Mouse (Mus musculus): Measurements from ENCODE around the gene H2-Ke6. TPM values are rescaled to one million over a fixed set of nuclear protein-coding genes. Genes with fewer than 3 reads are reported as not detected.

The H2-Ke6 gene
- polyA plus RNA-seq, 1 experiment from 2014 or later, result 41.7 TPM

DNA sequence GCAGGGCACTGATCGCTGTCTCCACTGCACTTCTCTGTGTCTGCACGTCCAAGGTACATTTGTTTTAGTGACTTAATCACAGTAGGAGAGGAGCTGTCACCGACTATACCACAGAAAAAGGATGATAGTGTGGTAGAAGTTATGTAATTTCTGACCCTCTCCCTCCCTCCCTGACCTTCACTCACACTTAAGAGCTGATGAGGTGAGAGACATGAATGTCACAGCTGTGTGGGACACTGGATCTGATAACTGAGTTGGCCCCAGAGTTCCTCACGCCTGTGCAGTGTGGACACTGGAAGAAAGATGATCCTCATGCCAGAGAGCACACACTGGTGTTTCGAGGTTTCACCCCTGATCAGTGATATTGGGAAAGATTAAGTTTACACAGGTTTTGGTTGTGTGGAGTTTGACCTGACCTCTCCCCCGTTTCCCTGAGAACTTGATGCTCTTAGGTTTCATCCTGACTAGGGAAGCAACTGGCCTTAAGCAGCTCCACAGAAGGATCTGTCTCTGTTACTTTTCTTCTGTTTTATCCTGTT lies 48.3 kb downstream of the H2-Ke6 start:
- Histone ChIP-seq H3K36me3 (ENCODE audit: control insufficient read depth, insufficient read depth, low read length) (no peaks in the 10 kb centered on the region), H3K9ac (replicated peaks; ENCODE audit: low read depth, low read length) (no peak overlapping the region), H3K27ac (ENCODE audit: low read length) (no peak overlapping the region), H3K4me2 (replicated peaks; ENCODE audit: low read depth, low read length) (no peak overlapping the region), H3K4me1 (ENCODE audit: control insufficient read depth, insufficient read depth, low read length) (peaks cover 4% of the 10 kb centered on the region; the same call in 1 of the 2 replicates), H3K4me3 (ENCODE audit: low read depth, low read length) (no peak overlapping the region), H3K27me3 (ENCODE audit: control insufficient read depth, insufficient read depth, low read length) (peaks cover 17% of the 10 kb centered on the region), H3K9me3 (ENCODE audit: control insufficient read depth, low read depth, low read length) (no peaks in the 10 kb centered on the region)
- WGBS, result 66% methylated on average over 6 of the region's 6 CpGs
- no peak for ATAC-seq (ENCODE audit: insufficient number of reproducible peaks, insufficient read depth, low FRiP score, low read depth)

DNA sequence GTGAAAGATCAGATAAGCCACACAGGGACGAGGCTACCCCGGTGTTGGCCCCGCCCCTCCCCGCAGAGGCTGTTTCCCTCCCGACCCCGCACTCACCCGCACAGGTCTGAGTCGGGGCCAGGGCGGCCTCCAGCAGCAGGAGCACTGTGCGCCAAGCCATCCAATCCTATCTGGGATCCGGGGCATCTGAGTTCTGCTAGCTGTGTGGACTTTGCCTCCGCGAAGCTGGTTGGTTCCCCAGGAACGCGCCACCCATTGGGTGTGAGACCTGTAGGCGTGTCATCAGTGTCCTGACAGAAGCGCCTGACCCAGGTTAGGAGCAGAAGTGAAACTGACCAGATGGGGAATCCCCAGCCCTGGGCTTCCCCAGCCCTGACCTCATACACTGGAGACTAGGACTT lies 49.2 kb downstream of the H2-Ke6 start:
- H3K27ac ChIP-seq (ENCODE audit: low read length), result no peak overlapping the region
- peak overlapping the region; percentile 29 for H3K4me3 ChIP-seq (ENCODE audit: low read depth, low read length)
- ATAC-seq (ENCODE audit: insufficient number of reproducible peaks, insufficient read depth, low FRiP score, low read depth), result peak; percentile 75
- no peaks in the 10 kb centered on the region for H3K36me3 ChIP-seq (ENCODE audit: control insufficient read depth, insufficient read depth, low read length)
- 0 out of 2 replicates have a peak overlapping the region, but pooled peaks have one; percentile 25 for H3K9ac ChIP-seq (replicated peaks; ENCODE audit: low read depth, low read length)
- H3K4me2 ChIP-seq (replicated peaks; ENCODE audit: low read depth, low read length), result peak overlapping the region; percentile 59
- WGBS, result under 1% methylated on average over 16 of the region's 17 CpGs
- H3K27me3 ChIP-seq (ENCODE audit: control insufficient read depth, insufficient read depth, low read length), result peaks cover 17% of the 10 kb centered on the region
- no peaks in the 10 kb centered on the region for H3K9me3 ChIP-seq (ENCODE audit: control insufficient read depth, low read depth, low read length)
- peaks cover 4% of the 10 kb centered on the region; the same call in 1 of the 2 replicates for H3K4me1 ChIP-seq (ENCODE audit: control insufficient read depth, insufficient read depth, low read length)

DNA sequence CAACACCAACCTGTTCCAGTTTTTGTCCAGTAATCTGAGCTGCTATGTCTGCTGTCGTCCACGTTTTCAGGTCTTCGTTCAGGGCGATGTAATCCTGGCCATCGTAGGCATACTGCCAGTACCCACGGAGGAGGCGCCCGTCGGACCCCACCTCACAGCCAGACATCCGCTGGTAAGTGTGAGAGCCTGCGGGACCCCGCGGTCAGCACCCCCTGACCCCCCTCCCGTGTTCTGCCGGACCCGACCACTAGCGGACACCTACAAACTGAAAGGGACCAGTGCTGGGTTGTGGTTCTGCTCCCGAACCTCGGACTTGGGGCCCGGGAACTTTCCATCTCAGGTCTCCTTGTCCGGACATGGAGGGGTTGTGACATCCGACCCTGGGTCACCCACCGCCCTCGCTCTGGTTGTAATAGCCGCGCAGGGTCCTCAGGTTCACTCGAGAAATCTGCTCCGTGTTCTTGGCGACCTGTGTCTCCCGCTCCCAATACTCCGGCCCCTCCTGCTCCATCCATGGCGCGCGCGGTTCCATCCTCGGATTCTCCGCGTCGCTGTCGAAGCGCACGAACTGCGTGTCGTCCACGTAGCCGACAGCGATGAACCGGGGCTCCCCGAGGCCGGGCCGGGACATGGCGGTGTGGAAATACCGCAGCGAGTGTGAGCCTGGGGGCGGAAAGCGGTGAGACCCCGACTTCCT lies 49.9 kb downstream of the H2-Ke6 start:
- Histone ChIP-seq H3K36me3 (ENCODE audit: control insufficient read depth, insufficient read depth, low read length) (no peaks in the 10 kb centered on the region), H3K4me3 (ENCODE audit: low read depth, low read length) (peak overlapping the region; percentile 29), H3K9ac (replicated peaks; ENCODE audit: low read depth, low read length) (0 out of 2 replicates have a peak overlapping the region, but pooled peaks have one; percentile 25), H3K4me2 (replicated peaks; ENCODE audit: low read depth, low read length) (peak overlapping the region; percentile 59), H3K4me1 (ENCODE audit: control insufficient read depth, insufficient read depth, low read length) (peaks cover 4% of the 10 kb centered on the region; the same call in 1 of the 2 replicates), H3K27me3 (ENCODE audit: control insufficient read depth, insufficient read depth, low read length) (peaks cover 17% of the 10 kb centered on the region), H3K9me3 (ENCODE audit: control insufficient read depth, low read depth, low read length) (no peaks in the 10 kb centered on the region), H3K27ac (ENCODE audit: low read length) (no peak overlapping the region)
- 2% methylated on average over 57 of the region's 57 CpGs for WGBS
- ATAC-seq (ENCODE audit: insufficient number of reproducible peaks, insufficient read depth, low FRiP score, low read depth), result no peak

MicroRNA genes within 50 kb of the gene (microRNA counts, 519-probe panel; counts per million panel counts)
- not detected for microRNA mmu-miR-219

Small RNAs within 50 kb of the gene (microRNA-seq; reads per million reads assigned to microRNA genes)
- gene Mir219a-1, result not detected
- not detected for gene Mir219c

Other genes with a start within 250 kb of the H2-Ke6 start
- gene Angptl4, start 246.2 kb downstream of the H2-Ke6 start, polyA plus RNA-seq (2014; fragmentation: Nextera tagmentation; extraction: Ambion mirVana), result 22.5 and 25.1 TPM in 2 replicates
- 32.5 and 33.5 TPM in 2 replicates for gene Kank3, start 217.5 kb downstream of the H2-Ke6 start, polyA plus RNA-seq (2014; fragmentation: Nextera tagmentation; extraction: Ambion mirVana)
- 1,306 and 1,470 TPM in 2 replicates for gene Rps28, start 203.5 kb downstream of the H2-Ke6 start, polyA plus RNA-seq (2014; fragmentation: Nextera tagmentation; extraction: Ambion mirVana)
- gene Ndufa7, start 203.5 kb downstream of the H2-Ke6 start, polyA plus RNA-seq (2014; fragmentation: Nextera tagmentation; extraction: Ambion mirVana), result 471 and 592 TPM in 2 replicates
- gene Cd320, start 185.0 kb downstream of the H2-Ke6 start, polyA plus RNA-seq (2014; fragmentation: Nextera tagmentation; extraction: Ambion mirVana), result 75.6 and 79.6 TPM in 2 replicates
- gene Gm7029, start 154.2 kb downstream of the H2-Ke6 start, polyA plus RNA-seq (2014; fragmentation: Nextera tagmentation; extraction: Ambion mirVana), result not detected in 2 replicates
- 6.8 TPM in 2 replicates for gene Kifc1, start 137.4 kb downstream of the H2-Ke6 start, polyA plus RNA-seq (2014; fragmentation: Nextera tagmentation; extraction: Ambion mirVana)
- 0.54 and 1.00 TPM in 2 replicates for gene Platr17, start 122.9 kb downstream of the H2-Ke6 start, polyA plus RNA-seq (2014; fragmentation: Nextera tagmentation; extraction: Ambion mirVana)
- 39.2 and 44.6 TPM in 2 replicates for gene Daxx, start 118.6 kb downstream of the H2-Ke6 start, polyA plus RNA-seq (2014; fragmentation: Nextera tagmentation; extraction: Ambion mirVana)
- gene Tapbp, start 112.2 kb downstream of the H2-Ke6 start, polyA plus RNA-seq (2014; fragmentation: Nextera tagmentation; extraction: Ambion mirVana), result 45.3 and 47.9 TPM in 2 replicates
- gene Zbtb22, start 112.2 kb downstream of the H2-Ke6 start, polyA plus RNA-seq (2014; fragmentation: Nextera tagmentation; extraction: Ambion mirVana), result 9.4 and 10.4 TPM in 2 replicates
- 38.4 and 39.8 TPM in 2 replicates for gene Rgl2, start 98.5 kb downstream of the H2-Ke6 start, polyA plus RNA-seq (2014; fragmentation: Nextera tagmentation; extraction: Ambion mirVana)
- 141 and 152 TPM in 2 replicates for gene Pfdn6, start 87.7 kb downstream of the H2-Ke6 start, polyA plus RNA-seq (2014; fragmentation: Nextera tagmentation; extraction: Ambion mirVana)
- gene Wdr46, start 87.4 kb downstream of the H2-Ke6 start, polyA plus RNA-seq (2014; fragmentation: Nextera tagmentation; extraction: Ambion mirVana), result 19.0 and 23.0 TPM in 2 replicates
- 2.8 and 2.9 TPM in 2 replicates for gene B3galt4, start 76.6 kb downstream of the H2-Ke6 start, polyA plus RNA-seq (2014; fragmentation: Nextera tagmentation; extraction: Ambion mirVana)
- gene Vps52, start 72.2 kb downstream of the H2-Ke6 start, polyA plus RNA-seq (2014; fragmentation: Nextera tagmentation; extraction: Ambion mirVana), result 31.5 and 34.8 TPM in 2 replicates
- gene Rps18, start 72.1 kb downstream of the H2-Ke6 start, polyA plus RNA-seq (2014; fragmentation: Nextera tagmentation; extraction: Ambion mirVana), result 2,047 and 2,164 TPM in 2 replicates
- 38.3 and 38.8 TPM in 2 replicates for gene H2-K1, start 27.7 kb downstream of the H2-Ke6 start, polyA plus RNA-seq (2014; fragmentation: Nextera tagmentation; extraction: Ambion mirVana)
- gene Ring1, start 3.4 kb downstream of the H2-Ke6 start, polyA plus RNA-seq (2014; fragmentation: Nextera tagmentation; extraction: Ambion mirVana), result 7.5 and 8.6 TPM in 2 replicates
- gene Slc39a7, start 3.6 kb upstream of the H2-Ke6 start, polyA plus RNA-seq (2014; fragmentation: Nextera tagmentation; extraction: Ambion mirVana), result 81.3 and 91.7 TPM in 2 replicates
- 21.7 and 22.4 TPM in 2 replicates for gene Rxrb, start 3.8 kb upstream of the H2-Ke6 start, polyA plus RNA-seq (2014; fragmentation: Nextera tagmentation; extraction: Ambion mirVana)
- gene Col11a2, start 11.4 kb upstream of the H2-Ke6 start, polyA plus RNA-seq (2014; fragmentation: Nextera tagmentation; extraction: Ambion mirVana), result 0.32 and 1.2 TPM in 2 replicates
- gene H2-Oa, start 64.3 kb upstream of the H2-Ke6 start, polyA plus RNA-seq (2014; fragmentation: Nextera tagmentation; extraction: Ambion mirVana), result 0.65 and 1.1 TPM in 2 replicates
- 11.9 and 15.1 TPM in 2 replicates for gene H2-DMa, start 91.5 kb upstream of the H2-Ke6 start, polyA plus RNA-seq (2014; fragmentation: Nextera tagmentation; extraction: Ambion mirVana)
- gene Brd2, start 94.6 kb upstream of the H2-Ke6 start, polyA plus RNA-seq (2014; fragmentation: Nextera tagmentation; extraction: Ambion mirVana), result 150 and 152 TPM in 2 replicates
- 0.35 and 0.38 TPM in 2 replicates for gene H2-DMb2, start 115.2 kb upstream of the H2-Ke6 start, polyA plus RNA-seq (2014; fragmentation: Nextera tagmentation; extraction: Ambion mirVana)
- 1.4 and 1.6 TPM in 2 replicates for gene H2-DMb1, start 125.0 kb upstream of the H2-Ke6 start, polyA plus RNA-seq (2014; fragmentation: Nextera tagmentation; extraction: Ambion mirVana)
- gene Tap1, start 159.5 kb upstream of the H2-Ke6 start, polyA plus RNA-seq (2014; fragmentation: Nextera tagmentation; extraction: Ambion mirVana), result 5.2 and 7.2 TPM in 2 replicates
- 3.4 and 4.4 TPM in 2 replicates for gene Psmb9, start 159.7 kb upstream of the H2-Ke6 start, polyA plus RNA-seq (2014; fragmentation: Nextera tagmentation; extraction: Ambion mirVana)
- 5.9 and 8.3 TPM in 2 replicates for gene Psmb8, start 169.7 kb upstream of the H2-Ke6 start, polyA plus RNA-seq (2014; fragmentation: Nextera tagmentation; extraction: Ambion mirVana)
- gene Tap2, start 175.5 kb upstream of the H2-Ke6 start, polyA plus RNA-seq (2014; fragmentation: Nextera tagmentation; extraction: Ambion mirVana), result 1.6 and 2.4 TPM in 2 replicates
- gene H2-Ob, start 210.8 kb upstream of the H2-Ke6 start, polyA plus RNA-seq (2014; fragmentation: Nextera tagmentation; extraction: Ambion mirVana), result 0.54 TPM in 1 of 2 replicates, not detected in the other
- 9.4 and 12.6 TPM in 2 replicates for gene H2-Ab1, start 229.6 kb upstream of the H2-Ke6 start, polyA plus RNA-seq (2014; fragmentation: Nextera tagmentation; extraction: Ambion mirVana)